Mouse (Mus musculus) forebrain, embryonic 16.5 days (tissue): ENCODE data around the gene Olfr1058. TPM values are rescaled to one million over a fixed set of nuclear protein-coding genes. Genes with fewer than 3 reads are reported as not detected.
"Not testable (repeated sequence)": the region's sequence is repeated elsewhere in the genome, so short reads cannot be mapped to it uniquely, and the experiment has no call there.

ENCODE experiments used
- ATAC-seq: fragments of 200-750 bp; cut with Nextera tagmentation; 2 replicates; pipeline ENCODE4 v1.8.0; 2017; ENCODE audit warnings: mild to moderate bottlenecking, moderate library complexity
- H3K27ac ChIP-seq: fragments of 300-500 bp; sonication (generic); 2 replicates; pipeline ENCODE4 v1.5.1; 2014; ENCODE audit warnings: low read length, control low read depth
- H3K27me3 ChIP-seq: fragments of 300-500 bp; sonication (generic); replicated peaks from 2 replicates; pipeline ENCODE4 v1.6.1; 2014; ENCODE audit warnings: low read length; ENCODE audit not compliant: control insufficient read depth, insufficient read depth
- H3K36me3 ChIP-seq: fragments of 300-500 bp; sonication (generic); 2 replicates; pipeline ENCODE4 v1.6.1; 2014; ENCODE audit not compliant: control insufficient read depth, insufficient read depth
- H3K4me1 ChIP-seq: fragments of 300-500 bp; sonication (generic); replicated peaks from 2 replicates; pipeline ENCODE4 v1.6.1; 2014; ENCODE audit warnings: low read length; ENCODE audit not compliant: control insufficient read depth, insufficient read depth
- H3K4me2 ChIP-seq: fragments of 300-500 bp; sonication (generic); 2 replicates; pipeline ENCODE4 v1.6.1; 2014; ENCODE audit warnings: mild to moderate bottlenecking, low read length, control low read depth
- H3K4me3 ChIP-seq: fragments of 300-500 bp; sonication (generic); replicated peaks from 2 replicates; pipeline ENCODE4 v1.5.1; 2014; ENCODE audit warnings: mild to moderate bottlenecking, low read length, control low read depth
- H3K9ac ChIP-seq: fragments of 300-500 bp; sonication (generic); replicated peaks from 2 replicates; pipeline ENCODE4 v1.6.1; 2014; ENCODE audit warnings: low read depth, low read length, control low read depth
- H3K9me3 ChIP-seq: fragments of 300-500 bp; sonication (generic); 2 replicates; pipeline ENCODE4 v1.6.1; 2016; ENCODE audit warnings: low read length; ENCODE audit not compliant: control insufficient read depth
- WGBS: fragments of 180-500 bp; shearing (Covaris S2); extraction: QIAGEN DNeasy Blood & Tissue Kit; methylation state at CpG from one replicate; pipeline ENCODE4 v1.1.7; 2014; 5-methylcytosine and 5-hydroxymethylcytosine counted together
- polyA plus RNA-seq: library from polyadenylated mRNA; unstranded; fragments of >200 nt; fragmentation: Nextera tagmentation; extraction: Ambion mirVana; gene quantifications from 2 replicates; pipeline ENCODE4 v1.2.1, GENCODE M21; 2015

Gene Olfr1058
- not detected in 2 replicates for polyA plus RNA-seq

DNA sequence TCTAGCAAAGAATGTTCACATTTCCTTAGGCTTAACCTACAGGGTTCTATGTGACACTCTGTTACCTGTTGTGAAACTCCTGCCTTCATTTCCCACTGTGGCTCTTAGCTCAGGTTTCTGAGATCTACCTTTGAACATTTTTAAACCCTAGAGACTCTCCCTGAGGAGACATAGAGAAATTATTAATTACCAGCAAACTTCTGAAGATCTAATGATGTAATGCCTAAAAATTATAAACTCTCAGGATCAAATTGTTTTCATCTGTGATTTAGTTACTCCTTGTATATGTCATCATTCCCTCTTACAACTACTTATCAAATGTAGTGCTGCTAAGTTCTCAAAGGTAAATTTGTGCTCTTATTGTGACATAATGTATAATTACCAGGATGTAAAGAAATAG, at the start of gene Olfr1058:
TSS of gene Olfr1058 (minus strand) at position 101 of the 400 bp plus-strand sequence.
- not testable (repeated sequence) for ATAC-seq, H3K27ac ChIP-seq, H3K4me3 ChIP-seq, H3K9ac ChIP-seq, H3K36me3 ChIP-seq, H3K9me3 ChIP-seq, H3K4me2 ChIP-seq, H3K4me1 ChIP-seq, H3K27me3 ChIP-seq

DNA sequence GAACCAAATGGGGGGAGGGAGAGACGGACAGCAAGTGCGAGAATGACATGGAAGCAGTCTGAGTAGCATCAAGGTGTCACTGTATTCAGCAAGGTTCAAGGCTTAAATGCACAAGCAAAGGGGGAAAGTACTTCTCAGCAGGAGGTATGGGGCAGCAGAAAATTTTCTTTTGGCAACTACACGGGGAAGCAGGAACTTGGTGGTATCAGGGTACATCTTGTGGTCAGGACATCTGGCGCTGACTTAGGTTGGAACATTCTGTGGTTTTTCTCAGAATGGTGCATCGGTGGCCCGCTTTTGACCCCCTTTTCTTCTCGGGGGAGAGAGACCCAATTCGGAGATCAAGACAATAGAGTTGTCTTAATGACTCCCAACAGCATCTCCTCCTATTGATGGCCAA, 40.1 kb upstream of the Olfr1058 start:
- WGBS, result 95% methylated on average over 8 of the region's 8 CpGs
- H3K4me1 ChIP-seq, ATAC-seq, H3K27me3 ChIP-seq, H3K27ac ChIP-seq, H3K4me2 ChIP-seq, H3K9me3 ChIP-seq, H3K4me3 ChIP-seq, H3K9ac ChIP-seq, H3K36me3 ChIP-seq: not testable (repeated sequence)

DNA sequence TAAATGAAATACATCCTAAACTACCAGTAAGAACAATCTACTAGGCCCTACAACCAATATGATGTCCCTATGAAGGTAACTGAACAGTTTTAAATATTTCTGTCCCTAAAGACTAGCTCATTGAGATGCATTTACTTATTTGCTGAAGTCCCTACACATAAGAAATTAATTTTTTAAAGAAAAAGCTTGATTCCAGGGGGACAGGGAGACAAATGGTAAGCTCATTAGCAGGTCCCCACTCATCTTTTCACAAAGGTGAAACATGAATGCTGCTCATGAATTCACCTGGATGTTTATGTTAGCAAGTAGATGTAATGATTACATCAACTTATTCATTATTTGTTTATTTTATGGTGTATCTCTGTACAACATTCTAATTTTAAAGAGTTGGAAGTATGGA, 38.3 kb upstream of the Olfr1058 start, which contains the start of gene Olfr1062:
TSS of gene Olfr1062 (minus strand) at position 101 of the 400 bp plus-strand sequence.
- not testable (repeated sequence) for H3K4me1 ChIP-seq, H3K4me2 ChIP-seq, H3K27me3 ChIP-seq, H3K36me3 ChIP-seq, ATAC-seq, H3K4me3 ChIP-seq, H3K9me3 ChIP-seq, H3K27ac ChIP-seq, H3K9ac ChIP-seq

DNA sequence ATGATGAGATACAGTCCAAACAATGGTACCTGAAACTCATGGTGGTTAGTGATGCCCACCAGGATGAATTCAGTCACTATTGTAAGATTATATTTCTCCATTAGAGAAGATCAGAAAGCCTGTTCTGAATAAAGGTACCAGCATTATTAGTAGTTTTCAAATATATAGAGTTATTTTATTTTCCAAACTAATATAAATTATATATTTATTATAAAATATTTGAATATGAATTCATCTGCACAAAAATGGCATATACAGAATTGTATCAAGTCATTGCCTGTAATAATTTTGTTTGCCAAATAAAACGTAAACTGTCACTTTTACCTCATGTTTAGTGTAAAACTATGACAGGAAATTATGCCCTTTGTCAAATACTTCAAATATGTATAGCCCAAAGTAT, 25.6 kb upstream of the Olfr1058 start, which contains the start of gene Olfr1061:
TSS of gene Olfr1061 (minus strand) at position 101 of the 400 bp plus-strand sequence.
- Histone ChIP-seq H3K4me2 (no peak within 1 kb of the TSS), H3K9ac (no peak within 1 kb of the TSS), H3K36me3 (no peaks in the 10 kb centered on the region), H3K4me3 (no peak within 1 kb of the TSS), H3K27me3 (no peaks in the 10 kb centered on the region), H3K4me1 (no peaks in the 10 kb centered on the region), H3K9me3 (no peaks in the 10 kb centered on the region), H3K27ac (no peak within 1 kb of the TSS)
- WGBS, result 80% methylated on average over 1 of the region's 1 CpGs
- no peak for ATAC-seq

DNA sequence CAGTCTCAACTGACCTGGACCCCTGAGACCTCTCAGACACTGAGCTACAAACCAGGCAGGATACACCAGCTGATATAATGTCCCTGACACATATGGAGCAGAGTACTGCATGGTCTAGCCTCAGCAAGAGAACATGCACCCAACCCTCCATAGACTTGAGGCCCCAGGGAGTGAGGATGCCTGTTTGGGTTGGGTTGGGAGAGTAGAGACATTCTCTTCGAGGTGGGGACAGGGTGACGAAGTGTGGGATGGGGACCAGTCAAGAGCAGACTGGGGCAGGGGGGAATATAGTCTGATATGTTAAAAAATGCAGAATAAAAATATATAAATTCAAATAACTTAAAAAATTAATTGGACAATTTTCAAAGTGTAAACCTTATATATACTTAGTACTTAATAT, 6.8 kb upstream of the Olfr1058 start:
- Histone ChIP-seq H3K4me3 (no peak overlapping the region), H3K9ac (no peak overlapping the region), H3K4me1 (no peaks in the 10 kb centered on the region), H3K9me3 (no peaks in the 10 kb centered on the region), H3K36me3 (no peaks in the 10 kb centered on the region), H3K27ac (no peak overlapping the region), H3K4me2 (no peak overlapping the region), H3K27me3 (no peaks in the 10 kb centered on the region)
- 96% methylated on average over 2 of the region's 2 CpGs for WGBS
- ATAC-seq, result no peak

DNA sequence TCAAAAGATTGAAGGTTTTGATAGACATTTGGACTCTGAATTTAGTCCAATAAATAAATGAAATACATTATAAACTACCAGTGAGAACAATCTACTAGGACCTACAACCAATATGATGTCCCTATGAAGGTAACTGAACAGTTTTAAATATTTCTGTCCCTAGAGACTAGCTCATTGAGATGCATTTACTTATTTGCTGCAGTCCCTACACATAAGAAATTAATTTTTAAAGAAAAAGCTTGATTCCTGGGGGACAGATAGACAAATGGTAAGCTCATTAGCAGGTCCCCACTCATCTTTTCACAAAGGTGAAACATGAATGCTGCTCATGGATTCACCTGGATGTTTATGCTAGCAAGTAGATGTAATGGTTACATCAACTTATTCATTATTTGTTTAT, 10.1 kb downstream of the Olfr1058 start, which contains the start of gene Olfr1057:
TSS of gene Olfr1057 (minus strand) at position 101 of the 400 bp plus-strand sequence.
- H3K4me1 ChIP-seq, result no peaks in the 10 kb centered on the region
- H3K27ac ChIP-seq, result no peak within 1 kb of the TSS
- no peaks in the 10 kb centered on the region for H3K27me3 ChIP-seq
- H3K4me3 ChIP-seq, result no peak within 1 kb of the TSS
- no peak for ATAC-seq
- no peaks in the 10 kb centered on the region for H3K36me3 ChIP-seq
- H3K4me2 ChIP-seq, result no peak within 1 kb of the TSS
- H3K9ac ChIP-seq, result no peak within 1 kb of the TSS
- H3K9me3 ChIP-seq, result no peaks in the 10 kb centered on the region

DNA sequence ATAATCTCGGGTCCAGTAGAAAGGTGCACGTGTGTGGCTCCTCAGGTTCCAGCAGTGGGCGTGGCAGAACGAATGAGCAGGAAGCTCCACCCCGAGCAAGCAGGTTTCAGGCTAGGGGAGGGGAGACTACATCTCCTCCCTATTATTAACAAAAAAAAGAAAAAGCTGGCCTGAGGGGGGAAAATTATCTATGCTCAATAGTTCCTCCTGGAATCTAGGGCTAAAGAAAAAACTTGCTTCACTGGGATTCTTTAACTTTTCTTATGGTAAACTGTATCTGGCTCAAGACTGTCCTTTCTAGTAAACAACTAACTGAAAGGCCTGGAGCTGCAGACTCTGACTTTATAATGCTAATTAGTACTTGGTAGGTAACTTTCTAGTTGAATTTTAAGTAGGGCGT, 22.0 kb downstream of the Olfr1058 start:
- not testable (repeated sequence) for H3K36me3 ChIP-seq, H3K4me1 ChIP-seq, ATAC-seq, H3K4me2 ChIP-seq, H3K9me3 ChIP-seq, H3K27me3 ChIP-seq, H3K4me3 ChIP-seq, H3K27ac ChIP-seq, H3K9ac ChIP-seq
- 60% methylated on average over 1 of the region's 6 CpGs for WGBS

DNA sequence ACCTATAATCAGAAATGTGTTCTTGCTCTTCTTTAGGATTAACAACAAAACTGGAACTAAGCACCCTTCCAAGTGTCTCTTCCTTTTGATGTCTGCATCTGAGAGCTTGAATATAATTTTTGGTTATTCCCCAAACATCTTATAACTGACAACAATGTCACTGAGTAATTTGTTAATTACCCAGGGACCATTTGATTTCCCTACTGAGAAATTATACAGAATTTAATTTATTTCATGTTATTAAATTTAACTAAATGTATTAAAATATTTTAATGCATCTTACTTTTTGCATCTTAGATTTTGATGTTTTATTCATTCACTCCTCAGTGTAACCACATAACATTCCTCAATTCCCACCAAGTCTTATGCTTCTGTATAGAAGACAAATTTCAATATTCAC, 26.0 kb downstream of the Olfr1058 start, which contains the start of gene Olfr1056:
TSS of gene Olfr1056 (minus strand) at position 101 of the 400 bp plus-strand sequence.
- H3K27me3 ChIP-seq, result no peaks in the 10 kb centered on the region
- H3K4me2 ChIP-seq, result no peak within 1 kb of the TSS
- ATAC-seq, result no peak
- H3K36me3 ChIP-seq, result no peaks in the 10 kb centered on the region
- H3K4me3 ChIP-seq, result no peak within 1 kb of the TSS
- no peak within 1 kb of the TSS for H3K27ac ChIP-seq
- no peak within 1 kb of the TSS for H3K9ac ChIP-seq
- H3K9me3 ChIP-seq, result no peaks in the 10 kb centered on the region
- H3K4me1 ChIP-seq, result no peaks in the 10 kb centered on the region

DNA sequence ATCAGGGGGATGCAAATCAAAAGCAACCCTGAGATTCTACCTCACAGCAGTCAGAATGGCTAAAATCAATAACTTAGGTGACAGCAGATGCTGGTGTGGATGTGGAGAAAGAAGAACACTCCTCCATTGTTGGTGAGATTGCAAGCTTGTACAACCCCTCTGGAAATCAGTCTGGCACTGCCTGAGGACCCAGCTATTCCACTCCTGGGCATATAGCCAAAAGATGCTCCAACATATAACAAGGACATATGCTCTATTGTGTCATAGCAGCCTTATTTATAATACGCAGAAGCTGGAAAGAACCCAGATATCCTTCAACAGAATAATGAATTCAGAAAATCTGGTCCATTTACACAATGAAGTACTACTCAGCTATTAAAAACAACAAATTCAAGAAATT, 36.6 kb downstream of the Olfr1058 start:
- not testable (repeated sequence) for H3K9ac ChIP-seq, H3K9me3 ChIP-seq, H3K4me3 ChIP-seq, H3K27ac ChIP-seq, H3K4me1 ChIP-seq, ATAC-seq, H3K27me3 ChIP-seq, H3K4me2 ChIP-seq, H3K36me3 ChIP-seq
- 78% methylated on average over 1 of the region's 1 CpGs for WGBS

DNA sequence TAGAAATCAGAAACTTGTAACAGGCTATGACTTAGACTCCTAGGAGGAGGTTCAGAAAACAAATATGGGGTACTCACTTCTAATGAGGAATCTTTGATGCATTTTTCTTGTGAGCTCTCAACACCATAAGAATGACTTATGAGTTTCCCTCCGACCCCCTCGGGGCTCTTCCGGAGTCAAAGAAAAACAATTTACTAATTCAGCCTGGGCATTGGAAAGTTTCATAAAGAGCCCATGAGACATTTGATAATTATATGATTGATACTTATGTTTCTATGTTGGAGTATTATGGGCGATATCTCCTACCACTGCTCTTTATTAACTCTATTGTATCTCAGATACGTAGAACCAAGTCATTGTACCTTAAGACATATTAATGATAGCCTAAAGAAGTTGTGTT, 38.2 kb downstream of the Olfr1058 start, which contains the start of gene Olfr1055:
TSS of gene Olfr1055 (minus strand) at position 101 of the 400 bp plus-strand sequence.
- Histone ChIP-seq H3K4me2 (no peak within 1 kb of the TSS), H3K9me3 (no peaks in the 10 kb centered on the region), H3K27me3 (no peaks in the 10 kb centered on the region), H3K4me3 (no peak within 1 kb of the TSS), H3K9ac (no peak within 1 kb of the TSS), H3K4me1 (no peaks in the 10 kb centered on the region), H3K36me3 (no peaks in the 10 kb centered on the region), H3K27ac (no peak within 1 kb of the TSS)
- no peak for ATAC-seq
- 96% methylated on average over 5 of the region's 5 CpGs for WGBS
